Mouse (Mus musculus): ENCODE measurements around the gene Dlgap5. TPM values are rescaled to one million over a fixed set of nuclear protein-coding genes. Genes with fewer than 3 reads are reported as not detected.

Gene Dlgap5
- total RNA-seq, 2 experiments from 2014 or later, result 0.84 TPM; not detected in 1

- DNase-seq (ENCODE audit: low spot score in 2 of 2), result no peak
Measured at GRCm38 (mm10) chr14:47395462-47396026, 22.7 kb downstream of the Dlgap5 start.

- no peak for DNase-seq (ENCODE audit: low spot score in 2 of 2)
Measured at GRCm38 (mm10) chr14:47395007-47395406, 23.2 kb downstream of the Dlgap5 start.

GRCm38 (mm10) chr14:47393354-47394094 is 24.7 kb downstream of the Dlgap5 start:
- no peak for DNase-seq (ENCODE audit: low spot score in 2 of 2)

- no peak for DNase-seq (ENCODE audit: low spot score in 2 of 2)
Measured at GRCm38 (mm10) chr14:47386125-47386524, 32.1 kb downstream of the Dlgap5 start.

GRCm38 (mm10) chr14:47384653-47385052 is 33.6 kb downstream of the Dlgap5 start:
- no peak for DNase-seq (ENCODE audit: low spot score in 2 of 2)

GRCm38 (mm10) chr14:47383911-47384310 is 34.3 kb downstream of the Dlgap5 start:
- no peak for DNase-seq (ENCODE audit: low spot score in 2 of 2)

GRCm38 (mm10) chr14:47378336-47378735 is 39.9 kb downstream of the Dlgap5 start:
- DNase-seq (ENCODE audit: low spot score in 2 of 2), result no peak

- DNase-seq (ENCODE audit: low spot score in 2 of 2), result no peak
Measured at GRCm38 (mm10) chr14:47376526-47376925, 41.7 kb downstream of the Dlgap5 start.

- peak in 1 of 2 experiments; percentile 8 for DNase-seq (ENCODE audit: low spot score in 2 of 2)
Measured at GRCm38 (mm10) chr14:47373728-47374678, 44.2 kb downstream of the Dlgap5 start.

GRCm38 (mm10) chr14:47371689-47372088 is 46.5 kb downstream of the Dlgap5 start:
- DNase-seq (ENCODE audit: low spot score in 2 of 2), result no peak

GRCm38 (mm10) chr14:47370790-47371189 is 47.4 kb downstream of the Dlgap5 start:
- no peak for DNase-seq (ENCODE audit: low spot score in 2 of 2)

- no peak for DNase-seq (ENCODE audit: low spot score in 2 of 2)
Measured at GRCm38 (mm10) chr14:47369741-47370140, 48.5 kb downstream of the Dlgap5 start.

- peak; percentile 55 to 56 for DNase-seq (ENCODE audit: low spot score in 2 of 2)
Measured at GRCm38 (mm10) chr14:47367461-47367860, 50.7 kb downstream of the Dlgap5 start, which contains the start of gene Lgals3. Gene Lgals3, plus strand, starts transcription at chr14:47367751.

- DNase-seq (ENCODE audit: low spot score in 2 of 2), result peak; percentile 9 to 33
Measured at GRCm38 (mm10) chr14:47366881-47367321, 51.3 kb downstream of the Dlgap5 start.

- DNase-seq (ENCODE audit: low spot score in 2 of 2), result no peak
Measured at GRCm38 (mm10) chr14:47364742-47365449, 53.3 kb downstream of the Dlgap5 start.

- no peak for DNase-seq (ENCODE audit: low spot score in 2 of 2)
Measured at GRCm38 (mm10) chr14:47361899-47362298, 56.3 kb downstream of the Dlgap5 start.

- DNase-seq (ENCODE audit: low spot score in 2 of 2), result no peak
Measured at GRCm38 (mm10) chr14:47361418-47361817, 56.8 kb downstream of the Dlgap5 start.

GRCm38 (mm10) chr14:47359610-47360009 is 58.6 kb downstream of the Dlgap5 start:
- no peak for DNase-seq (ENCODE audit: low spot score in 2 of 2)

GRCm38 (mm10) chr14:47356622-47357021 is 61.6 kb downstream of the Dlgap5 start:
- DNase-seq (ENCODE audit: low spot score in 2 of 2), result no peak

- DNase-seq (ENCODE audit: low spot score in 2 of 2), result no peak
Measured at GRCm38 (mm10) chr14:47354948-47355347, 63.3 kb downstream of the Dlgap5 start.

- peak in 1 of 2 experiments; percentile 12 for DNase-seq (ENCODE audit: low spot score in 2 of 2)
Measured at GRCm38 (mm10) chr14:47354111-47354577, 64.1 kb downstream of the Dlgap5 start.
